Mouse (Mus musculus): ENCODE results near the gene Tpst1. TPM values are rescaled to one million over a fixed set of nuclear protein-coding genes. Genes with fewer than 3 reads are reported as not detected.

The Tpst1 gene
- total RNA-seq, 2 experiments from 2014 or later, result 5.8 to 7.7 TPM

GRCm38 (mm10) chr5:130052510-130052909, 20.6 kb upstream of the Tpst1 start:
- no peak for DNase-seq

- no peak for DNase-seq
These were observed 20.2 kb upstream of the Tpst1 start for GRCm38 (mm10) chr5:130052955-130053354.

- no peak for DNase-seq
These were observed 17.4 kb upstream of the Tpst1 start for GRCm38 (mm10) chr5:130055688-130056087.

GRCm38 (mm10) chr5:130056303-130056702, 16.8 kb upstream of the Tpst1 start:
- DNase-seq, result no peak

GRCm38 (mm10) chr5:130059413-130060328, 13.5 kb upstream of the Tpst1 start:
- DNase-seq, result no peak

GRCm38 (mm10) chr5:130060329-130060665, 12.8 kb upstream of the Tpst1 start:
- DNase-seq, result no peak

GRCm38 (mm10) chr5:130062096-130062495, 11.0 kb upstream of the Tpst1 start:
- no peak for DNase-seq

- DNase-seq, result no peak
These were observed 9.4 kb upstream of the Tpst1 start for GRCm38 (mm10) chr5:130063760-130064159.

GRCm38 (mm10) chr5:130065579-130065978, 7.5 kb upstream of the Tpst1 start:
- no peak for DNase-seq

GRCm38 (mm10) chr5:130067841-130068264, 5.3 kb upstream of the Tpst1 start:
- DNase-seq, result no peak

- no peak for DNase-seq
These were observed 1.4 kb downstream of the Tpst1 start for GRCm38 (mm10) chr5:130074491-130074890.

- DNase-seq, result peak; percentile 67
These were observed 3.3 kb downstream of the Tpst1 start for GRCm38 (mm10) chr5:130076396-130076795.

GRCm38 (mm10) chr5:130078096-130078833, 5.1 kb downstream of the Tpst1 start:
- no peak for DNase-seq

- DNase-seq, result no peak
These were observed 5.7 kb downstream of the Tpst1 start for GRCm38 (mm10) chr5:130078834-130079156.

GRCm38 (mm10) chr5:130079202-130080050, 6.3 kb downstream of the Tpst1 start:
- peak; percentile 95 for DNase-seq

- DNase-seq, result no peak
These were observed 7.0 kb downstream of the Tpst1 start for GRCm38 (mm10) chr5:130080051-130080681.

GRCm38 (mm10) chr5:130081181-130081881, 8.2 kb downstream of the Tpst1 start:
- no peak for DNase-seq

GRCm38 (mm10) chr5:130082431-130082830, 9.3 kb downstream of the Tpst1 start:
- no peak for DNase-seq

GRCm38 (mm10) chr5:130084271-130084670, 11.1 kb downstream of the Tpst1 start:
- DNase-seq, result no peak

- no peak for DNase-seq
These were observed 14.9 kb downstream of the Tpst1 start for GRCm38 (mm10) chr5:130088008-130088407.

- no peak for DNase-seq
These were observed 15.5 kb downstream of the Tpst1 start for GRCm38 (mm10) chr5:130088612-130089011.

Measured in gastrocnemius, postnatal 25 days (tissue).